Mouse (Mus musculus) lung, postnatal 0 days (tissue): ENCODE results near the gene Thtpa. TPM values are rescaled to one million over a fixed set of nuclear protein-coding genes. Genes with fewer than 3 reads are reported as not detected.

Experiments
- ATAC-seq: fragments of 200-750 bp; cut with Nextera tagmentation; 2 replicates; pipeline ENCODE4 v1.8.0; 2017; ENCODE audit warnings: moderate library complexity
- DNase-seq: peaks from one replicate; pipeline ENCODE4 v3.0.0-alpha.2; 2016; ENCODE audit warnings: low spot score
- H3K27ac ChIP-seq: fragments of 300-500 bp; sonication (generic); 2 replicates; pipeline ENCODE4 v1.5.1; 2014; ENCODE audit warnings: antibody characterized with exemption, mild to moderate bottlenecking, low read length, mixed read lengths
- H3K27me3 ChIP-seq: fragments of 300-500 bp; sonication (generic); replicated peaks from 2 replicates; pipeline ENCODE4 v1.6.1; 2014; ENCODE audit warnings: low read length, mixed read lengths; ENCODE audit not compliant: insufficient read depth
- H3K36me3 ChIP-seq: fragments of 300-500 bp; sonication (generic); 2 replicates; pipeline ENCODE4 v1.6.1; 2014; ENCODE audit warnings: low read length, mixed read lengths; ENCODE audit not compliant: insufficient read depth
- H3K4me1 ChIP-seq: fragments of 300-500 bp; sonication (generic); 2 replicates; pipeline ENCODE4 v1.6.1; 2014; ENCODE audit warnings: antibody characterized with exemption, low read depth, low read length, mixed read lengths; ENCODE audit not compliant: insufficient read depth
- H3K4me2 ChIP-seq: fragments of 300-500 bp; sonication (generic); replicated peaks from 2 replicates; pipeline ENCODE4 v1.6.1; 2014; ENCODE audit warnings: low read depth, mild to moderate bottlenecking, low read length, moderate library complexity, mixed read lengths
- H3K4me3 ChIP-seq: fragments of 300-500 bp; sonication (generic); 2 replicates; pipeline ENCODE4 v1.5.1; 2014; ENCODE audit warnings: low read depth, low read length
- H3K9ac ChIP-seq: fragments of 300-500 bp; sonication (generic); replicated peaks from 2 replicates; pipeline ENCODE4 v1.6.1; 2014; ENCODE audit warnings: low read depth, mild to moderate bottlenecking
- H3K9me3 ChIP-seq: fragments of 300-500 bp; sonication (generic); 2 replicates; pipeline ENCODE4 v1.6.1; 2016; ENCODE audit warnings: low read length, mixed read lengths
- CTCF ChIP-seq: IDR thresholded peaks from 2 replicates; pipeline ENCODE4 v1.5.1; 2016; ENCODE audit warnings: antibody characterized with exemption, mild to moderate bottlenecking
- EP300 ChIP-seq: IDR thresholded peaks from 2 replicates; pipeline ENCODE4 v1.6.1; 2016; ENCODE audit warnings: antibody characterized with exemption, mild to moderate bottlenecking, control low read depth
- WGBS: fragments of 180-500 bp; shearing (Covaris S2); extraction: QIAGEN DNeasy Blood & Tissue Kit; methylation state at CpG from one replicate; pipeline ENCODE4 v1.1.7; 2014; 5-methylcytosine and 5-hydroxymethylcytosine counted together
- polyA plus RNA-seq: library from polyadenylated mRNA; unstranded; fragments of >200 nt; fragmentation: Nextera tagmentation; extraction: Ambion mirVana; gene quantifications from 2 replicates; pipeline ENCODE4 v1.2.1, GENCODE M21; 2015

The Thtpa gene
- polyA plus RNA-seq, 1 experiment from 2014 or later = 14.1 TPM

DNA sequence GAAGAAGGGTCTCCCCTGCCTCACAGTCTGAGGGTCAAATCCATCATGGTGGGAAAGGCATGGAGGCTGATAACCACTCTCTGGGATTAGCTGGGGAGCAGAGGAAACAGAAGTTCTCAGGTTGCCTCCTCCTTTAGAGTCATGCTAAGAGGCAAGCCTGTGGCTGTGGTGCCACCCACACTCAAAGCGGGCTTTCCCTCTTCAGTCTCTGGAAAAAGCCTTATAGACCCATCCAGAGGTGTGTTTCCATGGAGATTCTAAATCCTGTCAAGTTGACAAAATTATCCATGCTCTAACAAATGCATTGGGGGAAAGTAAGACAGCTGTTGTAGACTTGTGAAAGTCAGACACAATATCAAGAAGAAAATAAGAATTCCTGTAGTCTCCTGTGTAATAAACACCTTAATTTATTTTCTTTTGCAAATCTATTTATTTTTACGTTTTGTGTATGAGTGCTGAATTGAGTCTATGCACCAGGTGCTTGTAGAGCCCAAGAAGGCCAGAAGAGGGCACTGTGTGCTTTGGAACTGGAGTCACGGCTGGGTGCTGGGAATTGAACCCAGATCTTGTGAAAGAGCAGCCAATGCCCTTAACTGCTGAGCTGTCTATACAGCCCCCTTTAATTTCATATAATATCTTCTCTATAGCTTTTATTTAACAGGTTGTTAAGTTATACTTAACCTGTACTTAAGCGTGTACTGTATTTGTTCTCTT lies 25.0 kb downstream of the Thtpa start:
- Histone ChIP-seq H3K9ac (no peak overlapping the region), H3K9me3 (no peaks in the 10 kb centered on the region), H3K36me3 (no peaks in the 10 kb centered on the region), H3K4me1 (peaks cover 9% of the 10 kb centered on the region; the same call in 1 of the 2 replicates), H3K4me3 (no peak overlapping the region), H3K27ac (no peak overlapping the region), H3K4me2 (no peak overlapping the region), H3K27me3 (peaks cover 12% of the 10 kb centered on the region)
- 66% methylated on average over 4 of the region's 4 CpGs for WGBS
- TF ChIP-seq EP300 (no peak), CTCF (peak; percentile 46)
- DNase-seq (no peak), ATAC-seq (no peak)

DNA sequence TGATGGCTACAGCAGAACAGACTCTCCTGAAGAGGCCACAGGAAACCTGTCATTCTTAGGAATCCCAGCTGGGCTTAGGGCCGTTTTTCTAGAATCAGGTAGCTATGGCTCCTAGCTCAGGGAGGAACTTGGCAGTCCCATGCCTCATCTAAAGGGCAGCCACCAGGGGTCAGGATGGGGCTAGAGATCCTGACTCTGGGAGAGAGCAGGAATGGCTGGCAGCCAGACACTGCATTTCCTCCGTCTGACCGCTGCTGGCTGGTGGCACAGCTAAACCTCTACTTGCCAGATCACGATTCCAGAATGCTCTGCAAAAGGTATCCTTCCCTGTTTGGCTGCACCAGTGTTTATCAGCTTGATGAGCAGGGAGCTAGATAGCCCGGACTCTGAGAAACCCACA lies 27.4 kb downstream of the Thtpa start:
- H3K9ac ChIP-seq = no peak overlapping the region
- 7% methylated on average over 5 of the region's 5 CpGs for WGBS
- peak; percentile 87 for ATAC-seq

DNA sequence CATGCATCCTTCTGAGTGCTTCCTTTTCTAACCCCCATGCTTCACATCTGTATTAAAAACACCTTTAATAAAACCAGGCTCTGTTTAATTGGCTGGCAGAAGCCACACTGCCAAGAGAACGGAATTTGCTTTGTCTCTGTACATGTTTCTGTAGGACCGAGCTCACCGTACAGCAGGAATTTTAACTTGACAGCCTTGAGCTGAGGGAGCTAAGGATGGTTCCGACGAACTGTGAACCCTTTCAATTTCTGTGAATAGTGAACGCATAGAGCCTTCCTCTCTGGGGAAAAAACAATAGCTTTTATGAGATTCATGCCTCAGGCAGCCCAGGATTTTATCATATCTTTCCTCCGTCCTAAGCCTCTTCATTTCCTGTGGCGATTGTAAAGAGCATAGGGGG lies 27.8 kb downstream of the Thtpa start:
- TF ChIP-seq CTCF (no peak), EP300 (no peak)
- 39% methylated on average over 8 of the region's 8 CpGs for WGBS
- Histone ChIP-seq H3K27me3 (no peaks in the 10 kb centered on the region), H3K9ac (no peak overlapping the region), H3K27ac (no peak overlapping the region), H3K36me3 (no peaks in the 10 kb centered on the region), H3K9me3 (no peaks in the 10 kb centered on the region), H3K4me1 (no peaks in the 10 kb centered on the region; the same call in 1 of the 2 replicates), H3K4me3 (no peak overlapping the region), H3K4me2 (0 out of 2 replicates have a peak overlapping the region, but pooled peaks have one; percentile 20)
- ATAC-seq (no peak), DNase-seq (no peak)

More for the DNA sequence above, 27.4 kb downstream of the Thtpa start:
- Histone ChIP-seq H3K4me3 (no peak overlapping the region), H3K9me3 (no peaks in the 10 kb centered on the region), H3K36me3 (no peaks in the 10 kb centered on the region), H3K4me1 (no peaks in the 10 kb centered on the region; the same call in 1 of the 2 replicates), H3K4me2 (0 out of 2 replicates have a peak overlapping the region, but pooled peaks have one; percentile 20), H3K27me3 (no peaks in the 10 kb centered on the region), H3K27ac (no peak overlapping the region)
- DNase-seq = peak; percentile 91
- TF ChIP-seq CTCF = peak; percentile 91
- TF ChIP-seq EP300 = no peak

DNA sequence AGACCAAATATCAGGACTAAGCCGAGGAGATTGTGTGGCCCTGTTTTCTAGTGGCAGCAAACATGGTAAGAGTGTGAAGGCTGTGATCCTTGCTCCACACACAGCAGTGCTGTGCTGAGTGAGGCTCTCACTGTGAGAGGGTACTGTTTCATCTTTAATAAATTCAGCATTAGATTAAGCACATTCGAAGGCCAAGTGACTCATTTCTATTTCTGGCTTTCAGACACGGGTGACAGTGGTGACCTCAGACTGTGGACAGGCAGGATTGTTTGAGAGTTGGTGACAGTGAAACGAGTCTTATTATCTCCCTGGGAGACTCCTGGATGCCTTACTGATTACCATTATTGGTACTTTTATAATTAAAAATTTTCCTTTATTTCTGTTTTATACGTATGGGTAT lies 31.1 kb downstream of the Thtpa start:
- DNase-seq (no peak), ATAC-seq (no peak)
- TF ChIP-seq EP300 (no peak), CTCF (no peak)
- Histone ChIP-seq H3K27ac (no peak overlapping the region), H3K9ac (no peak overlapping the region), H3K4me2 (no peak overlapping the region), H3K4me1 (no peaks in the 10 kb centered on the region; the same call in 1 of the 2 replicates), H3K27me3 (no peaks in the 10 kb centered on the region), H3K4me3 (no peak overlapping the region), H3K36me3 (no peaks in the 10 kb centered on the region), H3K9me3 (no peaks in the 10 kb centered on the region)
- WGBS = 62% methylated on average over 5 of the region's 5 CpGs

DNA sequence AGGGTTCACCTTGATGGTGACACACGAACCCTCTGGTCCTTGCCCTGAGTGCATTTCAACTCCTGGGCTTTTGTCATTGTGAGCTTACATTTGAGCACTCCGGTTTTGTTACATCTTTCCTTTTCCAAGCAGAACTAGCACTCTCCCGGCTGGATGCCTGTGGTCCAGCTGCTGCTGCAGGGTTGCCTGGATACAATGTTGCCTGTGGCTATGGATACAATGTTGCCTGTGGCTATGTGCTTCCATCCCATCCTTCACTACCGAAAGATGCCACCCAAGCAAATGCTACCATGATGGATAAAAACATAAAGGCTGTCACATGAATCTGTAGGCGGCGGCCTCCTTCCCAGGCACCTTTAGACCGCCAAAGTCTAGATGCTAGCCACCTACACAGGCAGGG lies 31.9 kb downstream of the Thtpa start:
- ATAC-seq (no peak), DNase-seq (no peak)
- Histone ChIP-seq H3K4me3 (no peak overlapping the region), H3K27ac (no peak overlapping the region), H3K9ac (no peak overlapping the region), H3K4me2 (no peak overlapping the region), H3K9me3 (no peaks in the 10 kb centered on the region), H3K27me3 (no peaks in the 10 kb centered on the region), H3K4me1 (no peaks in the 10 kb centered on the region; the same call in 1 of the 2 replicates), H3K36me3 (no peaks in the 10 kb centered on the region)
- no peak for TF ChIP-seq CTCF
- no peak for TF ChIP-seq EP300
- WGBS = 78% methylated on average over 7 of the region's 7 CpGs

DNA sequence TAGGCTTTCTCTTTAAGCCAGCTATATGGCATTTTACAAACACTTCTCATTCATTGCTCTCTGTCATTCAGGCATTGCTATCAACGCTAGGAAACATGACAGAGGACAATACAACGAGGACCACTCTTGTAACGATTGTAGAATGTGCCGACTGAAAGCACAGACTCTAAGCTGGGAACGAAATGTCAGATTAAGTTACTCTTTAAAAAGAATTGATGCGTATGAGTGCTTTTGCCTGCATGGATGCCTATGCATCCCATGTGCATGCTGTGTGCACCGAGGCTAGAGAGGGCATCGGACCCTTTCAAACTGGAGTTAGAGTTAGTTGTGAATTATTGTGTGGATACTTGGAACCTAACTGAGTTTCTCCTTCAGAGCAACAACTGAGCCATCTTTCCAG lies 41.1 kb downstream of the Thtpa start:
- ATAC-seq (no peak), DNase-seq (no peak)
- H3K4me3 ChIP-seq = no peak overlapping the region
- no peak overlapping the region for H3K4me2 ChIP-seq
- TF ChIP-seq CTCF (no peak), EP300 (no peak)
- no peak overlapping the region for H3K27ac ChIP-seq
- H3K9me3 ChIP-seq = no peaks in the 10 kb centered on the region
- no peaks in the 10 kb centered on the region for H3K36me3 ChIP-seq
- no peaks in the 10 kb centered on the region for H3K27me3 ChIP-seq
- WGBS = 69% methylated on average over 8 of the region's 8 CpGs
- H3K4me1 ChIP-seq = no peaks in the 10 kb centered on the region
- H3K9ac ChIP-seq = no peak overlapping the region
